Mouse (Mus musculus) spleen, adult 18-20 months (tissue): ENCODE data around the gene Rnf167.
A peak's percentile ranks its signal among the peaks of the same experiment; 100 is the strongest.

Experiments
- DNase-seq, 2 experiments: peaks; one replicate each; pipeline ENCODE4 v3.0.0; 2022; ENCODE audit warnings: mixed read lengths in 2 of 2

The Rnf167 gene

DNA sequence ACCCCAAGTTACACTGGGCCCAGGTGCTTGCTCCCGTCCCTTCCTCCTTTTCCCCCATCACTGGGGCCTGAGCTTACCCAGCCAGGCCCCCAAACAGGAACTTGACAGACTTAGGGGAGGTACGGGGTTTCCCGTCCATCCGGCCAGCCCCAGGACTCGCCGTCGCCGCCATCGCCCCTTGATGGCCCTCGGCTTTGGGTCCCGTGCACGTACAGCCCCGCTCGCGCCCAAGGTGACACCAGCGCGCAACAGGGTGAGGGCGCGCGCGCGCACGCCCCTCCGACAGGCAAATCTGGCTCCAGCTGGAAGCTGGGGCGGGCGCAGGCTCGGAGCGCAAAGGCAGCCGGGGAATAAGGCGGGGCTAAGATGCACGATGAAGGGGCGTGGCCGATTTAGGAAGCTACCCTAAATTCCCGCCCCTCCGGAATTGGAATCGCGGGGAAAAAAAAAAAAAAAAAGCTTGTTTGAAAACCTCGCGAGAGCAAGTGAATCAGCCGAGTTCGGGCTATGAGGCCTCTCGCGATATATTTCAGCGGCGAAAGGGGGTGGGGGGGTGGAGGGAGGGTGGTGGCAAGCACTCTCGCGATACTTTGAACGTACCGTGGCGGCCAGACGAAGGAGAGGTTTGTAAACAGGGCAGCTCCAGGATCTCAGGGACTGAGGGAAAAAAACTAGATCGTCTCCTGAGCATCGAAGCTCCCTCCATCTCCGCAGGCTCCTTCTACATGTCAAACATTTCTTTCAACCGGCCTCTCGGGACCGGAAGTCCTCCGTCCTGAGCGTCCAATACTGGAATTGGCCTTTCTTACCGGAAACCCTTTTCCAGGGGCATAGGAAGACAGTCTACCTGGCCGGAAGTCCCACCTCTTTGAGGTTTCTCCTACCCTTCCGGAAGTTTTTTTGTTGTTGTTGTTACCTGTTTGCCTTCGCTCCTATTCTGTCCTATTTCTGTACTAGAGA, at the start of gene Rnf167, which contains the start of gene Slc25a11:
Gene Rnf167 (plus strand): TSS at position 545 of the 960 bp plus-strand sequence.
Gene Slc25a11 (minus strand): TSS at position 789 of the 960 bp plus-strand sequence.
- DNase-seq: peak; percentile 91 to 95

GRCm38 (mm10) chr11:70597301-70597700, 49.7 kb upstream of the Rnf167 start:
- DNase-seq: no peak

DNA sequence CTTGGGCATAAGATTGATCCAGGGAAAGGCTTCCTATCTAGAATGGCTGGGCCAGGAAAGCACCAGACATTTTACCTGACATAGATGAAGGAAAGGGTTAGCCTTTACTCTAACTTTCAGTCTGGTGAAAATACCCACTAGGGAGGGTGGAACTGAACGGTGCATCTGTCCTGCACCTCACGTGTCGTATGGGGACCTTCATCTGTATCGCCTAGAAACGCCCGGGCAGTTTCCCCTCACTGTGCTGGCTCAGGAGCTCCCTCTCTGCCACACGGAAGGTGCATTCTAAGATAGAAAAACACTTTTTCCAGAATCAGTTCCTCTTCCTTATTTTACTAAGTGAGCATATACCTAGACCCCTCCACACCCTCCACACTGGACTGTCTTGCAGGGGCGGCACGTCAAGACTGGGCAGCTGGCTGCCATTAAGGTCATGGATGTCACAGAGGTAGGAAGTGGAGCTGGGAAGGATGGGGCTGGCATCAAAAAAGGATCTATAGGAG, 48.5 kb upstream of the Rnf167 start:
- DNase-seq: no peak

DNA sequence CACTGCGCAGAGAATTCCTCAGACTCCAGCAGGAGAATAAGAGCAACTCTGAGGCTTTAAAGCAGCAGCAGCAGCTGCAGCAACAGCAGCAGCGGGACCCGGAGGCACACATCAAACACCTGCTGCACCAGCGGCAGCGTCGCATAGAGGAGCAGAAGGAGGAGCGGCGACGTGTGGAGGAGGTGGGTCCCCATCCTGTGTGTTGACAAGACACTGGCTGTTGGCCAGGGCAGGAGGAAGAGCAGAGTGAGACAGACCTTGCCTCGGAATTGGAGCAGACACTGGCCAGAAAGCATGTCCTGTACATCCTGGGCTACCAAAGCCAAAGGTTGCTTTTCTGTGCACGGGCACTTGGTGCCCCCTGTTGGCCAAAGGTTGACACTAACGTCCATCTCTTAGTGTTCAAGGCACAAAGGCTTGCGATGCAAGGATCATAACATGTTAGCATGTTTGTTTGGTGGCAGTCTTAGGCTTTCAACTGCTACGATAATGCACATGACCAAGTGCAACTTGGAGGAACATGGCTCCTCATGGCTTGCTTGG, 41.9 kb upstream of the Rnf167 start:
- DNase-seq: peak; percentile 59 to 76

GRCm38 (mm10) chr11:70606717-70607116, 40.3 kb upstream of the Rnf167 start:
- no peak for DNase-seq

DNA sequence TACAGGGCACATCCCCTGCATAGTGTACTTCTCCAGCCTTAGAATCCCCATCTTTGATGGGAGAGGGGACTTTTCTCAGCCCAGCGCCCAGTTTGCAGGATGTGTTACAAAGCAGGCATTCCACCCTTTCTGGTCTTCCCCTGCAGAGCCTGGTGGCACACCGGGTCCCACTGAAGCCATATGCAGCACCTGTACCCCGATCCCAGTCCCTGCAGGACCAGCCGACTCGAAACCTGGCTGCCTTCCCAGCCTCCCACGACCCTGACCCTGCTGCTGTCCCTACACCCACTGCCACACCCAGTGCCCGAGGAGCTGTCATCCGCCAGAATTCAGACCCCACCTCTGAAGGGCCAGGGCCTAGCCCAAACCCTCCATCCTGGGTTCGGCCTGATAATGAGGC, 39.4 kb upstream of the Rnf167 start:
- DNase-seq: no peak

GRCm38 (mm10) chr11:70608381-70609066, 38.5 kb upstream of the Rnf167 start:
- peak in 1 of 2 experiments; percentile 36 for DNase-seq

GRCm38 (mm10) chr11:70610752-70611151, 36.3 kb upstream of the Rnf167 start:
- no peak for DNase-seq

DNA sequence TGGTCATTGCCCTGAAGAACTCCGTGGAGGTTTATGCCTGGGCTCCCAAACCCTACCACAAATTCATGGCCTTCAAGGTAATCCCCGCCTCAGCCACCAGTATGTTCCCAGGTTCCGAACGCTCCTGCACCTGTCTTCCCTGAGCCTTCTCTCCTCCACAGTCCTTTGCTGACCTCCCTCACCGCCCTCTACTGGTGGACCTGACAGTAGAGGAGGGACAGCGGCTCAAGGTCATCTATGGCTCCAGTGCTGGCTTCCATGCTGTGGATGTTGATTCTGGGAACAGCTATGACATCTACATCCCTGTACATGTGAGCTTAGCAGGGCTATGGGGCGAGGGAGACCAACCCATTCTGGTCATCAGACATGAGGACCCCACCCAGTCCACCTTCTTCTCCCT, 34.5 kb upstream of the Rnf167 start:
- no peak for DNase-seq

DNA sequence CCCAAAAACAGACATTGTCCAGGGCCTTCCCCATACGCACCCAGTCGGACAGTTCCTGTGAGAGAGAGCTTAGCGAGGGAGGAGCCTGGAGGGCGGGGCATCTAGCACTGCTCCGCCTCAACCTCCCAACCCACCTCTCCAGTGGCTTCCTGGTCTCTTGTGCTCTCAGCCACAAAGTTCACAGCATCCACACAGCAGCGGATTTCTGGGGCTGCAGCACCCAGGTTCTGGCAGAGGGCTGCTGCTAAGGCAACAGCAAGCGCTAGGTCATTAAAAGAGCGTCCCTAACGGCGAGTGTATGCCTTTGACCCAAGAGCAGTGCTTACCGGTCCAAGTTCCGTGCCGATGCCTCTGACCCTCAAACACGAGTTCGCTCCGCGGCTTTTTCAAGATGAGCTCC, 32.0 kb upstream of the Rnf167 start:
- DNase-seq: peak; percentile 67 to 77

GRCm38 (mm10) chr11:70615516-70616093, 31.4 kb upstream of the Rnf167 start, which contains the start of gene 4930544D05Rik:
Gene 4930544D05Rik (plus strand): TSS chr11:70615848.
- no peak for DNase-seq

GRCm38 (mm10) chr11:70619101-70619500, 27.9 kb upstream of the Rnf167 start, which contains the start of gene Chrne:
Gene Chrne (minus strand): TSS chr11:70619216.
- DNase-seq: no peak

DNA sequence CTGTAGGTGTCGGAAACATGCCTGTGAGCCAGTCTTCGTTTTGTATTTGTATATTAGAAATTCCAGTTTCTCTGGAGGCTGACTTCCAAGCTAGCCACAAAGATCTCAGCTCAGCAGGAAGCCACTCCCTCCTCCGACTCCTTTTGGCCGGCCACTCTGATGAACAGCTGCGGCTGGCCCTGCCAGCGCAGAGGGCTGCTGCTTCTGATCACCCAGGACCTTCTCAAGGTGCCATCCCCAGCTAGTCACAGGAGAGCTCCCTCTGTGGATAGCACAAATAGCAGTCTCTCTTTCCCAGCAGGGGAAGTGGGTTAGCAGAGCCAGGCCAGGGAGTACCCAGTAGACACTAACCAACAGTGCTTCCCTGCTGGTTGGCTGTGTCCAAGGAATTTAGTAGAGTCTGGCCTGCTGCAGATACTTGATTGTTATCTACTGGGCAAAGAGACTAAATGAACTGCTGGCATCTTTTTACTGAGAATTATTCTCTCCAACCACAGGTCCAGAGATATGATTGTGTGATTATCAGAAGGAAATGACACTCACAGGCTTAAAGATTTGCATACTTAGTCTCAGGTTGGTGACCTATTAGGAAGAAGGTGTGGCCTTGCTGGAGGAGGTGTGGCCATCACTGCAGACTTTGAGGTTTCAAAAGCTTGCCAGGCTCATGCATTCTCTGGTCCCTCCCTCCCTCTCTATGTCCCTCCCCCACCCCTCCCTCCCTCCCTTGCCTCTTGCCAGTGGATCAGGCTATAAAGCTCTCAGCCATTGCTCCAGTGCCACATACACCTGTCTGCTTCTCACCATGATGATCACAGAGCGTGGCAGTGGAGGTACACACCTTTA, 24.8 kb upstream of the Rnf167 start:
- DNase-seq: no peak

- no peak for DNase-seq
Observed at GRCm38 (mm10) chr11:70623053-70623742, 23.8 kb upstream of the Rnf167 start.

DNA sequence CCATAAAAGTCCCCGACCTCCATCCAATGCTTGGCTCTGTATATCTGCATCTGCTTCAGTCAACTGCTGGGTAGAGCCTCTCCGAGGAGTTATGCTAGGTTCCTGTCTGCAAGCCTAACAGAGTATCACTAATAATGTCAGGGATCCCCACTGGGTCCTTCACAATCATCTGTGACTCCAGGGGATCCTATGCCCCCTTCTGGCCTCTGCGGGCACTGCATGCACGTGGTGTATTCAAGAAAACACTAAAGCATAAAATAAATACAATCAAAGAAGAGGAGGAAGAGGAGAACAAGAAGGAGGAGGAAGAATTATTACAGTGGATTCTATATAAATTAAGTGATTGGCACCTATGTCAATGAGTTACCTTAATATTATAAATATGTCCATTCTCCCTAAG, 21.6 kb upstream of the Rnf167 start:
- peak in 1 of 2 experiments; percentile 63 for DNase-seq

DNA sequence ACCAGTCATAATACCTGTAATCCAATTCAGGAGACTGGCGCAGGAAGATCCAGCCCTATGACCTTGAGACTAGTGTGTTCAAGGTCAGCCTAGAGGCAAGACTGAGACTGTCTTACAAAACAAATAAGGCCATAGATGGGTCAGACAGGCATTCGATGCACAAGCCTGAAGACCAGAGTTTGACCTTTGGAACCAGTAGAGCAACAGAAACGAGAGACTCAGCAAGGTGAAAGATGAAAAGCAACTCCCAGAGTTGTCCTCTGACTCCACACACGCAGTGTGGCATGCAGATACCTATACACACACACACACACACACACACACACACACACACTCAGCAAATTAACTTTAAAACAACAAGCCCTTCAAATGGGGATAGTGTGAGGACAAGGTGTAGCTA, 20.2 kb upstream of the Rnf167 start:
- no peak for DNase-seq

- no peak for DNase-seq
Observed at GRCm38 (mm10) chr11:70628431-70628830, 18.6 kb upstream of the Rnf167 start.

GRCm38 (mm10) chr11:70629557-70629956, 17.5 kb upstream of the Rnf167 start:
- no peak for DNase-seq

- no peak for DNase-seq
Observed at GRCm38 (mm10) chr11:70630129-70630528, 16.9 kb upstream of the Rnf167 start.

GRCm38 (mm10) chr11:70635601-70636000, 11.4 kb upstream of the Rnf167 start:
- DNase-seq: no peak

DNA sequence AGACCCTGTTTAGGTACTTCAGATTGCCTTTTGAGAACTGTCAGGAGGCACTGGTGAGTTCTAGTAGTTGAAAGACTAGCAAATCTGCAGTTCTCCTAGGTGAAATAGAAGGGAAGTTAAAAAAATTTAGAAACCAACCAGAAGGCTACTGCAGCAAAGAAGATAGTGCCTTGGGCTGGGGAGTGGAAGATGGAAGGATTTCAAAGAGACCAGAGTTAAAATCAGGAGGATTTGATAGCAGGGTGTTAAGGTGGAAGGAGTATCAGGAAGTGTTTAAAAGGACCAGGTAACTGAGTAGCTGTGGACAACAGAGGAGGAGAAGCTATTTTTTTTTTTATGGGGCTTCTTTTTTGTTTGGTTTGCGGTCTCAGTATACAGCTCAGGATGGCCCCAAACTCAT, 9.3 kb upstream of the Rnf167 start:
- DNase-seq: no peak
